Mouse (Mus musculus) urinary bladder, postnatal 36 days (tissue): ENCODE measurements at regions not wholly inside any gene's neighbourhood (a gene's known extent, or its start where the extent isn't known, plus 50 kb on each side); places are given as distances from the start of the nearest gene placed in this dataset.

Source experiments
- DNase-seq, 2 experiments: peaks; one replicate each; pipeline ENCODE4 v3.0.0; 2022; ENCODE audit warnings: low spot score in 2 of 2, mixed read lengths in 1 of 2

- DNase-seq: no peak
These were observed 96.2 kb upstream of the Myocd start for GRCm38 (mm10) chr11:65365751-65366559.

DNA sequence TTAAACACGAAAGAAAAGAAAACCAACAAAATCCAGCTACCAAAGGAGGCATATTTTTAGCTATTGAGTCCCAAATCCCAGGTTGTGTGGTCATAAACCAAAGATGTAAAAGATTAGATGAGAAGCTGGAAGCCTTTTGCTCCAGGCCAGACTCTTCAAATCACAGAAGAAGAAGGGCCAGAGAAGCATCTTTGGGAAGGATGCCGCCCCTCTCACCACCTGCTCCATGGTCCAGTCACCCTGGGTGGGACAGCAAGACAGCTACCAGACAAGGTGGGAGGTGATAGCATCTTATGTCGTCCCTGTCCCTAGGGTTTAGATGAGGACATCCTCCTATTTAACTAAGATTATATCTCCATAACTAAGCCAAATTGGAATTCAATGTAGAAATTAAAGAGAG, 95.1 kb upstream of the Myocd start:
- no peak for DNase-seq

- DNase-seq: no peak
These were observed 94.1 kb upstream of the Myocd start for GRCm38 (mm10) chr11:65363846-65364245.

GRCm38 (mm10) chr11:65360729-65361128, 90.9 kb upstream of the Myocd start:
- no peak for DNase-seq

DNA sequence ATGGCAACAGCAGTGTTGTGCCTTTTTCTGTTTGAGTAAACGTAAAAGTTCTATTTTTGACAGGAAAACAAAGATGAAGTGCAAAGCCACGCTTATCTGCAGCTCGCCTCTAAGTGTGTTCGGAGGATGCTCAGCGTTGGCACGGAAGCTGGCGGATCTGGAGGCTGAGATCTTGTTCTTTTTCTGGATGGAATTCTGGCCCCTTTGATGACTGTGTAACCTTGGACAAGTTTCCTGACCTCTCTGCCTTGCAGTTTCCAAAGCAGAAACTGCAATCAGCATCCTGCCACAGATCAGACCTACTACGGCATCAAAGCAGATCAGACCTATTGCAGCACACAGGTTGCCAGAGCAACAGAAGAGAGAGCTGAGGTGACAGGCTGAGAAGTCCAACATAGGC, 89.1 kb upstream of the Myocd start:
- DNase-seq: no peak

DNA sequence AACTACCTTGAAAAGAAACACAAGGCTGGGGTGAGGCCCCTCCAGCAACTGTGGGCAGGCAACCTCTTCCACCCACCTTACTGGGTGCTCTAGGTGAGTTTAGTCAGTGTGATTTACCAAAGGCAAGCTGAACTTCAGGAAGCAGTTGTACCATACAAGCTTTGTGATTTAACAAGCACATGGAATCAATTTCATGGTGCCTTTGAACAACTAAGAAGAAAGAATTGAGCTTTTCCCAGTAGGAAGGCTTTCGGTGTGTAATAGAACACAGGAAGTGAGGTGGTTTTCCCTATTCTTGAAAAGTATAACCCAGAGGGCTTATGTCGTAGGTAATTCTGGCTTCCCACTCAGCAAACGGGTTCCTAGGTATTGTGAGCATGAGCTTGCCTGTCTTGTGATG, 82.7 kb upstream of the Myocd start:
- DNase-seq: no peak

- DNase-seq: peak in 1 of 2 experiments; percentile 5
These were observed 79.2 kb upstream of the Myocd start for GRCm38 (mm10) chr11:65349013-65349412.

GRCm38 (mm10) chr11:65341683-65342440, 72.1 kb upstream of the Myocd start:
- DNase-seq: no peak

- DNase-seq: peak in 1 of 2 experiments; percentile 4
These were observed 64.5 kb upstream of the Myocd start for GRCm38 (mm10) chr11:65334286-65334685.

GRCm38 (mm10) chr11:65333101-65333500, 63.3 kb upstream of the Myocd start:
- no peak for DNase-seq

- DNase-seq: no peak
These were observed 53.2 kb upstream of the Myocd start for GRCm38 (mm10) chr11:65322877-65323440.
